Mouse (Mus musculus) adrenal gland, postnatal 36 days (tissue): ENCODE results near the gene Slc47a1. TPM values are rescaled to one million over a fixed set of nuclear protein-coding genes. Genes with fewer than 3 reads are reported as not detected.

Experiments
- DNase-seq, 2 experiments: peaks; one replicate each; pipeline ENCODE4 v3.0.0; 2021; ENCODE audit warnings: mixed read lengths in 1 of 2
- total RNA-seq, 2 experiments: library from RNA; stranded (reverse); gene quantifications; 2 replicates each; pipeline ENCODE4 v1.2.3; 2021

Slc47a1 gene
- total RNA-seq, 2 experiments from 2014 or later: 0.56 to 1.8 TPM

- DNase-seq: no peak
Observed at GRCm38 (mm10) chr11:61378651-61379050, 506 bp upstream of the Slc47a1 start.

GRCm38 (mm10) chr11:61368668-61369067 is 9.5 kb downstream of the Slc47a1 start:
- no peak for DNase-seq

- DNase-seq: no peak
Observed at GRCm38 (mm10) chr11:61366517-61367273, 11.4 kb downstream of the Slc47a1 start.

- no peak for DNase-seq
Observed at GRCm38 (mm10) chr11:61365938-61366337, 12.2 kb downstream of the Slc47a1 start.

- no peak for DNase-seq
Observed at GRCm38 (mm10) chr11:61364096-61364495, 14.0 kb downstream of the Slc47a1 start.

GRCm38 (mm10) chr11:61361515-61362190 is 16.5 kb downstream of the Slc47a1 start:
- no peak for DNase-seq

GRCm38 (mm10) chr11:61356600-61356999 is 21.5 kb downstream of the Slc47a1 start:
- DNase-seq: no peak

GRCm38 (mm10) chr11:61356111-61356510 is 22.0 kb downstream of the Slc47a1 start:
- DNase-seq: no peak

GRCm38 (mm10) chr11:61355351-61355750 is 22.8 kb downstream of the Slc47a1 start:
- DNase-seq: no peak

GRCm38 (mm10) chr11:61354346-61354745 is 23.8 kb downstream of the Slc47a1 start:
- DNase-seq: no peak

GRCm38 (mm10) chr11:61353038-61353437 is 25.1 kb downstream of the Slc47a1 start:
- no peak for DNase-seq

- DNase-seq: peak; percentile 5 to 34
Observed at GRCm38 (mm10) chr11:61352138-61352651, 25.9 kb downstream of the Slc47a1 start.

GRCm38 (mm10) chr11:61349337-61349736 is 28.8 kb downstream of the Slc47a1 start:
- DNase-seq: peak; percentile 76 to 78

- no peak for DNase-seq
Observed at GRCm38 (mm10) chr11:61346133-61346532, 32.0 kb downstream of the Slc47a1 start.

- peak; percentile 30 to 39 for DNase-seq
Observed at GRCm38 (mm10) chr11:61342505-61343420, 35.4 kb downstream of the Slc47a1 start, which contains the start of gene Slc47a2. Gene Slc47a2, minus strand, starts transcription at chr11:61342860.

GRCm38 (mm10) chr11:61341971-61342370 is 36.2 kb downstream of the Slc47a1 start:
- no peak for DNase-seq

GRCm38 (mm10) chr11:61341233-61341632 is 36.9 kb downstream of the Slc47a1 start:
- no peak for DNase-seq

GRCm38 (mm10) chr11:61340374-61340773 is 37.8 kb downstream of the Slc47a1 start:
- DNase-seq: no peak

- no peak for DNase-seq
Observed at GRCm38 (mm10) chr11:61337586-61337985, 40.6 kb downstream of the Slc47a1 start.

GRCm38 (mm10) chr11:61320904-61321687 is 57.0 kb downstream of the Slc47a1 start:
- DNase-seq: no peak

GRCm38 (mm10) chr11:61319923-61320567 is 58.1 kb downstream of the Slc47a1 start:
- no peak for DNase-seq
